Mouse (Mus musculus) forebrain, postnatal 0 days (tissue): ENCODE measurements around the gene Lpin2. TPM values are rescaled to one million over a fixed set of nuclear protein-coding genes. Genes with fewer than 3 reads are reported as not detected.

Experiments
- ATAC-seq: fragments of 200-750 bp; cut with Nextera tagmentation; 2 replicates; pipeline ENCODE4 v1.8.0; 2017; ENCODE audit warnings: mild to moderate bottlenecking, moderate library complexity
- DNase-seq: peaks from one replicate; pipeline ENCODE4 v3.0.0-alpha.2; 2015
- H3K27ac ChIP-seq: fragments of 300-500 bp; sonication (generic); 2 replicates; pipeline ENCODE4 v1.5.1; 2014; ENCODE audit warnings: low read depth, mild to moderate bottlenecking, antibody characterized with exemption, low read length, moderate library complexity, mixed read lengths
- H3K27me3 ChIP-seq: fragments of 300-500 bp; sonication (generic); 2 replicates; pipeline ENCODE4 v1.6.1; 2014; ENCODE audit warnings: mild to moderate bottlenecking, low read length, mixed read lengths; ENCODE audit not compliant: insufficient read depth
- H3K36me3 ChIP-seq: fragments of 300-500 bp; sonication (generic); 2 replicates; pipeline ENCODE4 v1.6.1; 2014; ENCODE audit warnings: mild to moderate bottlenecking, moderate library complexity; ENCODE audit not compliant: insufficient read depth
- H3K4me1 ChIP-seq: fragments of 300-500 bp; sonication (generic); 2 replicates; pipeline ENCODE4 v1.6.1; 2014; ENCODE audit warnings: antibody characterized with exemption; ENCODE audit not compliant: insufficient read depth
- H3K4me2 ChIP-seq: fragments of 300-500 bp; sonication (generic); 2 replicates; pipeline ENCODE4 v1.6.1; 2014; ENCODE audit warnings: low read depth, mild to moderate bottlenecking, moderate library complexity
- H3K4me3 ChIP-seq: fragments of 300-500 bp; sonication (generic); 2 replicates; pipeline ENCODE4 v1.5.1; 2014; ENCODE audit warnings: low read depth, low read length, mixed read lengths
- H3K9ac ChIP-seq: fragments of 300-500 bp; sonication (generic); 2 replicates; pipeline ENCODE4 v1.6.1; 2014; ENCODE audit warnings: mild to moderate bottlenecking
- H3K9me3 ChIP-seq: fragments of 300-500 bp; sonication (generic); 2 replicates; pipeline ENCODE4 v1.6.1; 2016; ENCODE audit warnings: low read length
- CTCF ChIP-seq: sonication (generic); IDR thresholded peaks from 2 replicates; pipeline ENCODE4 v1.5.1; 2016; ENCODE audit warnings: antibody characterized with exemption, control low read depth, low read depth
- WGBS: fragments of 180-500 bp; shearing (Covaris S2); extraction: QIAGEN DNeasy Blood & Tissue Kit; methylation state at CpG from one replicate; pipeline ENCODE4 v1.1.7; 2014; 5-methylcytosine and 5-hydroxymethylcytosine counted together
- polyA plus RNA-seq: library from polyadenylated mRNA; unstranded; fragments of >200 nt; fragmentation: Nextera tagmentation; extraction: Ambion mirVana; gene quantifications from 2 replicates; pipeline ENCODE4 v1.2.1, GENCODE M21; 2015
- total RNA-seq: library from RNA; depleted of rRNA; stranded (reverse); fragments of >200 nt; gene quantifications from 2 replicates; pipeline ENCODE4 v1.2.3, GENCODE M21; 2014

Gene Lpin2
- total and polyA plus RNA-seq, 2 experiments from 2014 or later = 32.5 to 58.6 TPM

- no peak for TF ChIP-seq CTCF
Measured at GRCm38 (mm10) chr17:71177336-71177735, 5.0 kb upstream of the Lpin2 start.

GRCm38 (mm10) chr17:71177949-71178348, 4.4 kb upstream of the Lpin2 start:
- WGBS = 87% methylated on average over 2 of the region's 2 CpGs
- ATAC-seq (no peak), DNase-seq (no peak)
- H3K9me3 ChIP-seq = no peaks in the 10 kb centered on the region
- H3K4me2 ChIP-seq = no peak overlapping the region
- H3K27me3 ChIP-seq = no peaks in the 10 kb centered on the region
- H3K4me1 ChIP-seq = no peaks in the 10 kb centered on the region
- no peak for TF ChIP-seq CTCF
- H3K36me3 ChIP-seq = no peaks in the 10 kb centered on the region
- no peak overlapping the region for H3K9ac ChIP-seq
- no peak overlapping the region for H3K27ac ChIP-seq
- H3K4me3 ChIP-seq = no peak overlapping the region

More at GRCm38 (mm10) chr17:71177336-71177735, 5.0 kb upstream of the Lpin2 start:
- Histone ChIP-seq H3K4me3 (no peak overlapping the region), H3K27ac (no peak overlapping the region), H3K9ac (no peak overlapping the region), H3K4me2 (no peak overlapping the region), H3K27me3 (no peaks in the 10 kb centered on the region), H3K36me3 (no peaks in the 10 kb centered on the region), H3K9me3 (no peaks in the 10 kb centered on the region), H3K4me1 (no peaks in the 10 kb centered on the region)
- DNase-seq (no peak), ATAC-seq (no peak)
- 61% methylated on average over 4 of the region's 4 CpGs for WGBS

GRCm38 (mm10) chr17:71178530-71179181, 3.7 kb upstream of the Lpin2 start:
- ATAC-seq (no peak), DNase-seq (no peak)
- H3K27ac ChIP-seq = no peak overlapping the region
- H3K9me3 ChIP-seq = no peaks in the 10 kb centered on the region
- WGBS = 43% methylated on average over 10 of the region's 10 CpGs
- no peak for TF ChIP-seq CTCF
- H3K27me3 ChIP-seq = no peaks in the 10 kb centered on the region
- no peaks in the 10 kb centered on the region for H3K36me3 ChIP-seq
- H3K9ac ChIP-seq = no peak overlapping the region
- no peaks in the 10 kb centered on the region for H3K4me1 ChIP-seq
- H3K4me2 ChIP-seq = no peak overlapping the region
- no peak overlapping the region for H3K4me3 ChIP-seq

- no peak overlapping the region for H3K4me2 ChIP-seq
- DNase-seq (no peak), ATAC-seq (no peak)
- peaks cover 6% of the 10 kb centered on the region; the same call in 1 of the 2 replicates for H3K4me1 ChIP-seq
- no peaks in the 10 kb centered on the region for H3K9me3 ChIP-seq
- no peak overlapping the region for H3K9ac ChIP-seq
- no peaks in the 10 kb centered on the region for H3K36me3 ChIP-seq
- H3K27me3 ChIP-seq = no peaks in the 10 kb centered on the region
- 87% methylated on average over 11 of the region's 11 CpGs for WGBS
- H3K4me3 ChIP-seq = no peak overlapping the region
- TF ChIP-seq CTCF = no peak
- no peak overlapping the region for H3K27ac ChIP-seq
Measured at GRCm38 (mm10) chr17:71179551-71180309, 2.6 kb upstream of the Lpin2 start.

- DNase-seq (no peak), ATAC-seq (no peak)
- Histone ChIP-seq H3K4me3 (no peak overlapping the region), H3K27me3 (no peaks in the 10 kb centered on the region), H3K27ac (no peak overlapping the region), H3K4me1 (peaks cover 11% of the 10 kb centered on the region), H3K4me2 (no peak overlapping the region), H3K36me3 (no peaks in the 10 kb centered on the region), H3K9ac (no peak overlapping the region), H3K9me3 (no peaks in the 10 kb centered on the region)
- no peak for TF ChIP-seq CTCF
- WGBS = 98% methylated on average over 4 of the region's 4 CpGs
Measured at GRCm38 (mm10) chr17:71180601-71181000, 1.8 kb upstream of the Lpin2 start.

GRCm38 (mm10) chr17:71182871-71183656, 704 bp downstream of the Lpin2 start:
- H3K9ac ChIP-seq = peak overlapping the region; percentile 77
- H3K27ac ChIP-seq = peak overlapping the region; percentile 91
- peak; percentile 97 for ATAC-seq
- H3K36me3 ChIP-seq = no peaks in the 10 kb centered on the region
- 1% methylated on average over 71 of the region's 71 CpGs for WGBS
- H3K9me3 ChIP-seq = no peaks in the 10 kb centered on the region
- no peaks in the 10 kb centered on the region for H3K27me3 ChIP-seq
- peaks cover 11% of the 10 kb centered on the region for H3K4me1 ChIP-seq
- peak overlapping the region; percentile 93 for H3K4me2 ChIP-seq
- DNase-seq = peak; percentile 93
- H3K4me3 ChIP-seq = peak overlapping the region; percentile 90
- TF ChIP-seq CTCF = no peak
